Mouse (Mus musculus) lung, embryonic 14.5 days (tissue): Measurements from ENCODE around the gene Pgc. TPM values are rescaled to one million over a fixed set of nuclear protein-coding genes. Genes with fewer than 3 reads are reported as not detected.

Source experiments
- ATAC-seq: fragments of 200-750 bp; cut with Nextera tagmentation; 2 replicates; pipeline ENCODE4 v1.8.0; 2017; ENCODE audit warnings: mild to moderate bottlenecking, moderate TSS enrichment, moderate library complexity; ENCODE audit not compliant: insufficient read depth
- DNase-seq: peaks from one replicate; pipeline ENCODE4 v3.0.0-alpha.2; 2015
- H3K27ac ChIP-seq: fragments of 300-500 bp; sonication (generic); 2 replicates; pipeline ENCODE4 v1.5.1; 2014; ENCODE audit warnings: low read depth, mild to moderate bottlenecking, moderate library complexity
- H3K27me3 ChIP-seq: fragments of 300-500 bp; sonication (generic); 2 replicates; pipeline ENCODE4 v1.6.1; 2014; ENCODE audit warnings: low read length, control low read depth; ENCODE audit not compliant: insufficient read depth
- H3K36me3 ChIP-seq: fragments of 300-500 bp; sonication (generic); 2 replicates; pipeline ENCODE4 v1.6.1; 2014; ENCODE audit warnings: control low read depth; ENCODE audit not compliant: insufficient read depth
- H3K4me1 ChIP-seq: fragments of 300-500 bp; sonication (generic); 2 replicates; pipeline ENCODE4 v1.6.1; 2014; ENCODE audit warnings: antibody characterized with exemption, control low read depth; ENCODE audit not compliant: insufficient read depth
- H3K4me2 ChIP-seq: fragments of 300-500 bp; sonication (generic); 2 replicates; pipeline ENCODE4 v1.6.1; 2014; ENCODE audit warnings: mild to moderate bottlenecking
- H3K4me3 ChIP-seq: fragments of 300-500 bp; sonication (generic); 2 replicates; pipeline ENCODE4 v1.5.1; 2014; ENCODE audit warnings: low read depth, low read length
- H3K9ac ChIP-seq: fragments of 300-500 bp; sonication (generic); 2 replicates; pipeline ENCODE4 v1.6.1; 2014
- H3K9me3 ChIP-seq: fragments of 300-500 bp; sonication (generic); 2 replicates; pipeline ENCODE4 v1.6.1; 2016; ENCODE audit warnings: low read depth, low read length, control low read depth
- CTCF ChIP-seq: IDR thresholded peaks from 2 replicates; pipeline ENCODE4 v1.5.1; 2016; ENCODE audit warnings: antibody characterized with exemption, low read depth
- WGBS: fragments of 180-500 bp; shearing (Covaris S2); extraction: QIAGEN DNeasy Blood & Tissue Kit; methylation state at CpG from one replicate; pipeline ENCODE4 v1.1.7; 2014; 5-methylcytosine and 5-hydroxymethylcytosine counted together
- polyA plus RNA-seq: library from polyadenylated mRNA; unstranded; fragments of >200 nt; fragmentation: Nextera tagmentation; extraction: Ambion mirVana; gene quantifications from 2 replicates; pipeline ENCODE4 v1.2.1, GENCODE M21; 2014

The Pgc gene
- polyA plus RNA-seq, 1 experiment from 2014 or later, result 7.6 TPM

- Histone ChIP-seq H3K4me2 (no peak overlapping the region), H3K27ac (no peak overlapping the region), H3K4me3 (no peak overlapping the region), H3K9ac (no peak overlapping the region), H3K4me1 (no peaks in the 10 kb centered on the region), H3K36me3 (no peaks in the 10 kb centered on the region), H3K27me3 (no peaks in the 10 kb centered on the region), H3K9me3 (no peaks in the 10 kb centered on the region)
- ATAC-seq (no peak), DNase-seq (no peak)
- WGBS, result 82% methylated on average over 3 of the region's 3 CpGs
- TF ChIP-seq CTCF, result no peak
Observed at GRCm38 (mm10) chr17:47782486-47782885, 55.8 kb downstream of the Pgc start.

DNA sequence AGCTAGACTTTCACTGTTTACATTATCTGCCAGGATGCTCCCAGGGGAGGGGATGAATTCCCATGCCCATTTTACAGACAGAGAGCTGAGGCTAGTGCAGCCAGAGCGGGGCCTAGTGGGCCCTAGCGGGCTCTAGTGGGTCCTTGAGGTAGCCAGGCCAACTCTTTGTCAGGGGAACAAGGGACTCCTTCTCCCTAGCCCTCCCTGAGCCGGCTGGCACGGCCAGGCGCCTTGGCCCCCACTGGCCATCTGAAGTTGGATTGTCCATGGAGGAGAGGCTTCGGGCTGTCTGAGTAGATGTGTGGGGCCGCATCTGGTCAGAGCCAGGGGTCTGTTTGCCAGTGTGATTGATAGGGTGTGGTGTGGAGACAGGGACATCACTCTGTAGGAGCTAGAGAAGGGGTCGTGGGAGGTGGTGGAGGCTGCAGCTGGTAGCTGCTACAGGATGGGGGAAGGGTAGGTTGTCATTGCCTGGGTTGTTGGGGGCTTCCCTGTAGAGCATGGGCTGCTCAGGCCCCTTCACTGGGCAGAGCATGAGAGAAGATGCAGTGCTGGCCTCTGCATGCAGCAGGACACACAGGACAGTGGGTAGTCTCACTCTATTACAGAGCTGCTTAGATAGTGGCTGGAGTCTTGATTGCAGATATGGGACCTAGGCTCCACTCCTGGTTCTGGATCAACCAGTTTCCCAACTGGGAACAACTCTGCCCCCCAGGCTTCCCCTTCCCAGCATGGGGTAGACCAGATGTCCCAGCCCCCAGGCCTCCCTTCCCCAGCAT is 57.0 kb downstream of the Pgc start:
- ATAC-seq, result peak; percentile 23; the same call in 1 of the 2 replicates
- H3K4me1 ChIP-seq, result peaks cover 7% of the 10 kb centered on the region

More for the DNA sequence above, 57.0 kb downstream of the Pgc start:
- H3K27ac ChIP-seq, result no peak overlapping the region
- 52% methylated on average over 8 of the region's 8 CpGs for WGBS
- no peak for TF ChIP-seq CTCF
- no peaks in the 10 kb centered on the region for H3K9me3 ChIP-seq
- H3K9ac ChIP-seq, result no peak overlapping the region
- H3K4me2 ChIP-seq, result no peak overlapping the region
- no peaks in the 10 kb centered on the region for H3K27me3 ChIP-seq
- DNase-seq, result no peak
- H3K36me3 ChIP-seq, result no peaks in the 10 kb centered on the region
- no peak overlapping the region for H3K4me3 ChIP-seq

Other genes with a start within 250 kb of the Pgc start
- gene Taf8, start 224.6 kb upstream of the Pgc start, polyA plus RNA-seq, result 22.1 and 26.8 TPM in 2 replicates
- 289 and 308 TPM in 2 replicates for gene Ccnd3, start 221.8 kb upstream of the Pgc start, polyA plus RNA-seq
- gene Bysl, start 115.3 kb upstream of the Pgc start, polyA plus RNA-seq, result 24.2 and 25.4 TPM in 2 replicates
- gene Med20, start 115.3 kb upstream of the Pgc start, polyA plus RNA-seq, result 45.5 and 49.2 TPM in 2 replicates
- gene Gm20517, start 115.3 kb upstream of the Pgc start, polyA plus RNA-seq, result 0.74 and 1.8 TPM in 2 replicates
- 5.0 and 5.6 TPM in 2 replicates for gene Usp49, start 96.2 kb upstream of the Pgc start, polyA plus RNA-seq
- gene Tomm6, start 38.5 kb upstream of the Pgc start, polyA plus RNA-seq, result 433 and 434 TPM in 2 replicates
- 5.1 and 5.3 TPM in 2 replicates for gene Frs3, start 37.8 kb upstream of the Pgc start, polyA plus RNA-seq
- gene Gm21981, start 32.4 kb upstream of the Pgc start, polyA plus RNA-seq, result 1.1 and 1.3 TPM in 2 replicates
- gene Prickle4, start 32.1 kb upstream of the Pgc start, polyA plus RNA-seq, result 1.5 TPM in 1 of 2 replicates, not detected in the other
- gene Tfeb, start 10.2 kb downstream of the Pgc start, polyA plus RNA-seq, result 7.6 and 9.3 TPM in 2 replicates
- 38.8 and 43.6 TPM in 2 replicates for gene Mdfi, start 107.8 kb downstream of the Pgc start, polyA plus RNA-seq
- gene Foxp4, start 197.8 kb downstream of the Pgc start, polyA plus RNA-seq, result 37.2 and 42.2 TPM in 2 replicates